ENCODE assay signal across 8 mouse cellular contexts in the genomic region with DNA sequence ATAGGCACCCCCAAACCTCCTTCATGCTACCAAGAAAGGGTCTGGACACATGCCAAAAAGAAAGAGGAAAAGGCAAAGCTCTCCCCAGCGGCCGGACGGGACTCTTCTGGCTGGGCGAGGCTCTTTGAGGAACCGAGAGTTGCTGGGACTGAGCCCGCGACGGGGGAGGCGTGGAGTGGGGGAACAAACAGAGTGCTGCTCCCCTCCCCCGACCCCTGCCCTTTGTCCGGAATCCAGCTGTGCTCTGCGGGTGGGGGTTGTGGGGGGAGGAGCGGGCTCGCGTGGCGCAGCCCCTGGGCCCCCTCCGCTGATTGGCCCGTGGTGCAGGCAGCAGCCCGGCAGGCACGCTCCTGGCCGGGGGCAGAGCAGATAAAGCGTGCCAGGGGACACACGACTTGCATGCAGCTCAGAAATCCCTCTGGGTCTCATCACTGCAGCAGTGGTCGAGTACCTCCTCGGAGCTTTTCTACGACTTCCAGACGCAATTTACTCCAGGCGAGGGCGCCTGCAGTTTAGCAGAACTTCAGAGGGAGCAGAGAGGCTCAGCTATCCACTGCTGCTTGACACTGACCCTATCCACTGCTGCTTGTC. TPM values are rescaled to one million over a fixed set of nuclear protein-coding genes. Genes with fewer than 3 reads are reported as not detected.
DNase-seq lines count a peak whose midpoint lies in the region; ATAC-seq and TF ChIP-seq lines count a peak whose summit lies in the region.

A gene (plus strand): TSS at position 400 of the 591 bp plus-strand sequence.

- peaks cover 97% of the 10 kb centered on the region for H3K27me3 ChIP-seq in lung, embryonic 14.5 days (ENCODE audit: insufficient read depth, low read length)
- peaks cover 86% of the 10 kb centered on the region for H3K27me3 ChIP-seq in forebrain, embryonic 16.5 days (replicated peaks; ENCODE audit: control insufficient read depth, insufficient read depth, low read length)
- H3K27me3 ChIP-seq in liver, embryonic 13.5 days = peaks cover 98% of the 10 kb centered on the region
- no peaks in the 10 kb centered on the region for H3K27me3 ChIP-seq in splenic B cell, adult 2 months (ENCODE audit: control insufficient read depth, insufficient read depth, low read length, poor library complexity, severe bottlenecking)

- no peak within 1 kb of the TSS for H3K27ac ChIP-seq in lung, embryonic 14.5 days (ENCODE audit: low read depth)
- H3K27ac ChIP-seq in forebrain, embryonic 16.5 days (ENCODE audit: low read length) = no peak within 1 kb of the TSS
- no peak within 1 kb of the TSS for H3K27ac ChIP-seq in liver, embryonic 13.5 days

- H3K9ac ChIP-seq in lung, embryonic 14.5 days = no peak within 1 kb of the TSS
- no peak within 1 kb of the TSS for H3K9ac ChIP-seq in forebrain, embryonic 16.5 days (replicated peaks; ENCODE audit: low read depth, low read length)
- H3K9ac ChIP-seq in liver, embryonic 13.5 days = no peak within 1 kb of the TSS

- no peak for TF ChIP-seq CTCF in lung, embryonic 14.5 days (IDR thresholded peaks at IDR 0.05; ENCODE audit: low read depth)
- TF ChIP-seq CTCF in lung, adult 2 months (IDR thresholded peaks at IDR 0.05; ENCODE audit: insufficient read depth, low read length) = no peak

- no peaks in the 10 kb centered on the region for H3K9me3 ChIP-seq in lung, embryonic 14.5 days (ENCODE audit: low read depth, low read length)
- H3K9me3 ChIP-seq in forebrain, embryonic 16.5 days (ENCODE audit: control insufficient read depth, low read length) = no peaks in the 10 kb centered on the region
- no peaks in the 10 kb centered on the region for H3K9me3 ChIP-seq in liver, embryonic 13.5 days (replicated peaks)

- no peaks in the 10 kb centered on the region for H3K4me1 ChIP-seq in lung, embryonic 14.5 days (ENCODE audit: insufficient read depth)
- H3K4me1 ChIP-seq in lung, adult 2 months (ENCODE audit: control insufficient read depth, insufficient read depth, low read length) = peaks cover 4% of the 10 kb centered on the region; the same call in 1 of the 2 replicates
- H3K4me1 ChIP-seq in forebrain, embryonic 16.5 days (replicated peaks; ENCODE audit: control insufficient read depth, insufficient read depth, low read length) = peaks cover 23% of the 10 kb centered on the region
- H3K4me1 ChIP-seq in liver, embryonic 13.5 days (replicated peaks) = 0 out of 2 replicates have a peak, but pooled peaks cover 2% of the 10 kb centered on the region

- no peak for TF ChIP-seq POLR2A in lung, adult 2 months (IDR thresholded peaks at IDR 0.05; ENCODE audit: borderline replicate concordance, extremely low read depth, low read depth, low read length)

- H3K36me3 ChIP-seq in lung, embryonic 14.5 days (ENCODE audit: insufficient read depth) = no peaks in the 10 kb centered on the region
- H3K36me3 ChIP-seq in forebrain, embryonic 16.5 days (ENCODE audit: control insufficient read depth, insufficient read depth) = no peaks in the 10 kb centered on the region
- no peaks in the 10 kb centered on the region for H3K36me3 ChIP-seq in liver, embryonic 13.5 days
- H3K36me3 ChIP-seq in splenic B cell, adult 2 months (ENCODE audit: control insufficient read depth, insufficient read depth, low read length, poor library complexity, severe bottlenecking) = no peaks in the 10 kb centered on the region

- H3K4me3 ChIP-seq in lung, embryonic 14.5 days (ENCODE audit: low read depth, low read length) = peak within 1 kb of the TSS; percentile 24
- H3K4me3 ChIP-seq in lung, adult 2 months (replicated peaks; ENCODE audit: extremely low read depth, low read depth, low read length) = no peak within 1 kb of the TSS
- H3K4me3 ChIP-seq in forebrain, embryonic 16.5 days (replicated peaks; ENCODE audit: low read length) = no peak within 1 kb of the TSS; the same call in 1 of the 2 replicates
- H3K4me3 ChIP-seq in liver, embryonic 13.5 days (replicated peaks) = no peak within 1 kb of the TSS

- peak; percentile 62 for DNase-seq in lung, embryonic 14.5 days
- no peak for DNase-seq in lung, adult 2 months
- no peak for DNase-seq in liver, embryonic 13.5 days
- DNase-seq in splenic B cell, adult 2 months (ENCODE audit: low read depth, low spot score) = peak; percentile 11
- DNase-seq in adrenal gland, postnatal 14 days = no peak
- DNase-seq in frontal cortex, adult 2 months (ENCODE audit: extremely low spot score in 1 of 2, low spot score in 1 of 2) = no peak
- DNase-seq in adrenal gland, postnatal 4 days (ENCODE audit: low spot score in 2 of 2) = no peak

- WGBS in lung, embryonic 14.5 days = under 1% methylated on average over 29 of the region's 29 CpGs
- WGBS in lung, adult 2 months = 2% methylated on average over 29 of the region's 29 CpGs
- 0% methylated on average over 23 of the region's 29 CpGs for WGBS in forebrain, embryonic 16.5 days
- 2% methylated on average over 29 of the region's 29 CpGs for whole genome bisulfite sequencing in liver, embryonic 13.5 days (ENCODE audit: insufficient replicate concordance)

- H3K4me2 ChIP-seq in lung, embryonic 14.5 days = peak within 1 kb of the TSS; percentile 55
- H3K4me2 ChIP-seq in forebrain, embryonic 16.5 days (ENCODE audit: low read length) = peak within 1 kb of the TSS; percentile 25; the same call in 1 of the 2 replicates
- peak within 1 kb of the TSS; percentile 24 for H3K4me2 ChIP-seq in liver, embryonic 13.5 days

- no peak for ATAC-seq in lung, embryonic 14.5 days (ENCODE audit: insufficient read depth)
- ATAC-seq in forebrain, embryonic 16.5 days = no peak
- no peak for ATAC-seq in liver, embryonic 13.5 days (ENCODE audit: low read depth)

RNA-seq across cellular contexts. Expression of the gene that starts here (rescaled TPM):
- not detected in 2 replicates for polyA plus RNA-seq in lung, embryonic 14.5 days (2014; fragmentation: Nextera tagmentation; extraction: Ambion mirVana)
- polyA plus RNA-seq in lung, adult 2 months (2012; rRNA removed) = not detected in 2 replicates
- polyA plus RNA-seq in forebrain, embryonic 16.5 days (2015; fragmentation: Nextera tagmentation; extraction: Ambion mirVana) = 0.16 TPM in 1 of 2 replicates, not detected in the other
- polyA plus RNA-seq in liver, embryonic 13.5 days (2015; fragmentation: Nextera tagmentation; extraction: Ambion mirVana) = not detected in 2 replicates
- not detected in 2 replicates for total RNA-seq in adrenal gland, postnatal 14 days (2021)
- polyA plus RNA-seq in frontal cortex, adult 2 months (2012; rRNA removed) = 0.08 and 0.29 TPM in 2 replicates
- total RNA-seq in adrenal gland, postnatal 4 days (2021) = not detected

Comparison
In these comparisons a context has a peak if more than half of its experiments do, and no peak if none do; other contexts are left out.
1. Peak in DNase-seq, H3K4me3 ChIP-seq and H3K4me2 ChIP-seq in lung, embryonic 14.5 days; RNA of the gene not detected or under 1 TPM.